Mouse (Mus musculus): ENCODE data around the gene Dmrta2. TPM values are rescaled to one million over a fixed set of nuclear protein-coding genes. Genes with fewer than 3 reads are reported as not detected.

Gene Dmrta2
- under 1 TPM in 1 of 2 experiments, not detected in 1; 0.10 TPM for total RNA-seq (2021)

DNA sequence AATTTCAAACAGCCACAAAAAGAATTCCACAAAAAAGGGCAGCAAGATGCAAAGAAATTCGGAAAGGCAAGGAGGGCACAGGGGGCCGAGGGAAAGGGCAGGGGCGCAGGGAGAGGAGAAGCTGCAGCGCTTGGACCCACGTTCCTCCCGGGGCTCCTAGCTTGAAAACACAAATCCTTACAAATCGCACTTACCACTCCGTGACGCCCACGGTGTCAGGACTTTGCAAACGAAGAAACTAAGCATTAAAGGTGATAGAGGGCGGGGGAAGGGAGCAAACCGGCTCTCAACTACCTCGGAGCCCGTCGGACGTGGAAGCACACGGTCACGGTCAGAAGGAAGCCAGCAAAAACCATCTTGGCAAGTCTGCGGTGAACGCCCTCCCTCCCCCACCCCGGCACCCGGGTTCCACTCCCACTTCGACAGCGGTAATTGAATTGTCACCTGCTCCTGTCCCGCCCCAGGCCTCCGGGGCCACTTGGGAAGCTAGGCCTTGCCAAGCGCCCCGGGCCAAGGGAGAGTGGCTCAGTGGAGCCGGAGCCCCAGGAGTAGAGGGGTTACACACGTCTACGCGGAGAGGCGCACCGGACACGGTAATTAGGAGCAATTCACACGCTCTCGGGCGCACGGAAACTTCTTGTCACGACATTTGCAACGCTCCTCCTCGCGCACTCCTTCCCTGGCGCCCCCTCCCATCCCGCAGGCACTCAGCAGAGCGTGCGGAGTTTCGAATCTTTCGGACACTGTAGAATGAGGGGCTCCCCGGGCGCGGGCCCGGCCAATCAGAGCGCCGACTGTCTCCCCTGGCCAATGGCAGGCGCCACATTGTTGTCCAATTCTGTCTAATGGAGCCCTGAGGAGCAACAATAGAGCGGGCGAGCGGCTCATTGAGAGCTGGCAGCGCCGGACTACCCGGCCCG lies at the start of gene Dmrta2:
TSS of gene Dmrta2 (plus strand) at position 906 of the 920 bp plus-strand sequence.
- DNase-seq (ENCODE audit: low spot score): no peak
- intact Hi-C loops (cut with DNase I): no loop called here

DNA sequence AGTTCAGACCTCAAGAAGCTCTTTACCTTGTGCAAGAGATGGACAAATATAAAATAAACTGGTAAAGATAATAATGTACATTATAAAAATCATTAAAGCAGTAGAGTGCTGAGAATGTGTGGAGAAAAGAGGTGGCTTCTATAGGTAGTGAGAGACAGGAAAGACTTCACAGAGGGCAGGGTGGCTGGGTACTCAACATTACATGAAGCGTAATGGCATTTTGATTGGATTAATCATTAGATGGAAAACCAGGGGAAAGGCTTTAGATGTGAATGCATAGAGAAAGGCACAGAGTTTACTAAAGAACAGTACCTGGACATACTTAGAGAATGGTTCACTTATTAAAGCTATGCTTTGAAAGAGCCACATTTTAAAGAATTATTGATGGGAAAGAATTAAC lies 48.8 kb upstream of the Dmrta2 start:
- intact Hi-C loops (cut with DNase I): no loop called here
- DNase-seq (ENCODE audit: low spot score): no peak

DNA sequence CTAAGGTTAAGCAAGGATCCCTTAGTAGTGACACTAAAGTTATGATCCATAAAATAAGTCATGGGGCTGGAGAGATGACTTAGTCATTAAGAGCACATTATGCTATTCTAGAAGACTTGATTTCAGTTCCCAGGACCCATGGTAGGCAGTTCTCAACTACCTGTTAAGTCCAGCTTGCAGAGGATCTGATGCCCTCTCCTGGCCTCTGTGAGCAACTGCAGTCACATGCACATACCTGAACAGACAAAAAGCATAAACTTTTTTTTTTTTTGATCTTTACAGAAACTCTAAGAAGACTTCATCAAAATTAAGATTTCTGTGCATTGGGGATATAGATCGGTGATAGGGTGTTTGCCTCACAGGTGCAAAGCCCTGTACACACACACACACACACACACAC lies 47.4 kb upstream of the Dmrta2 start:
- intact Hi-C loops (cut with DNase I): no loop called here
- DNase-seq (ENCODE audit: low spot score): no peak

DNA sequence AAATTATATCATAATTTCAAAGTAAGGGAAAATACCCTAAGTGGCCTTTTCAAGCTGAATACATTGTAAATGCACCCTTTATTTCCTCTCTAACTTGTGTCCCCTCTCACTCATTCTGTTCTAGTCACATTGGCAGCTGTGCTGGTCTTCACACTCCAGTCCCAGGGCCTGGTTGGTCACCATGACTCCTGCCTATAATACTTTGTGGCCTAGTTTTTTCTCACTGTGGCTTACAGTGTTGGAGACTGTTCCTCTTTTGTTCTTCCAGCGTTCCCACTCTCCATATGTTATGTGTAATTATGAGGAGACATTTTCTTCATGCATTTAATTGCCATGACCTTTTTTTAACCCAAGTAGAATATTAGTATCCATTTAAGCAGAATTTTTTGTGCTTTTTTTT lies 46.9 kb upstream of the Dmrta2 start:
- intact Hi-C loops (cut with DNase I): no loop called here
- DNase-seq (ENCODE audit: low spot score): no peak

DNA sequence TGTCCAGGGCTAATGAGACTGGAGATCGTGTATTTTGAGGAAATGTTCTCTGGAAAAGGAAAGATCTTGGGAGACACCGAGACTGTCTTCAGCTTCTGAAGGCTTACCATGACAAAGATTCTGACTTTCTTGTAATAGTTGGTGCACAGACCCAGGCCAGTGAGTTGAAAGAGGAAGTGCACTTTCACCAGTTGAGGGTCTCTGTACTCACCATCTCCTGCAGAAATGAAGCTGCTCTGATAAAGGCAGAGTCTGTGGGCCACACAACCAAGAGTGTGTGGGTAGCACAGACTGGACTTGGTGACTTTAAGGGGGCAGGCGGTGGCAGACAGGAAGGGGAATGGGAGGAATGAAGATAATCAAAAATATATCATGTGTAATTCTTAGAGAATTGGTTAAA lies 41.3 kb upstream of the Dmrta2 start:
- no peak for DNase-seq (ENCODE audit: low spot score)
- intact Hi-C loops (cut with DNase I): no loop called here

DNA sequence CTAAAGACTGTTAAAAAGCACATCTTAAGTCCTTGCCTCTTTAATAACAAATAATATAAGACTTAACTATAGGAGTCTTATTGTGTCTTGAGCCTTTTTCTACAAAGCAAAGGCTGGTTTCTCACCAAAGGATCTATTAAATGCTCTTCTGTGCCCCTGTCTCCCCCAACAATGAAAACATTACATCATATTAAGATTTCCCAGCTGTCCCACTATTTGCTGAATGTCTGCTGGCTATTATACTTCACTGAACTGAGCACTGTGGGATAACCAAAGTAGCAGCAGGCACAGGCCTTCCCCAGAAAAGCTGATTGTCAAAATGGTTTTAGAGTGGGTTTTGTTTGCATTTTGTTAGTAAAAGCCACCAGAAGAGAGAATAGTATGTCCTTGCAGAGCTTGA lies 38.6 kb upstream of the Dmrta2 start:
- intact Hi-C loops (cut with DNase I): no loop called here
- DNase-seq (ENCODE audit: low spot score): no peak

DNA sequence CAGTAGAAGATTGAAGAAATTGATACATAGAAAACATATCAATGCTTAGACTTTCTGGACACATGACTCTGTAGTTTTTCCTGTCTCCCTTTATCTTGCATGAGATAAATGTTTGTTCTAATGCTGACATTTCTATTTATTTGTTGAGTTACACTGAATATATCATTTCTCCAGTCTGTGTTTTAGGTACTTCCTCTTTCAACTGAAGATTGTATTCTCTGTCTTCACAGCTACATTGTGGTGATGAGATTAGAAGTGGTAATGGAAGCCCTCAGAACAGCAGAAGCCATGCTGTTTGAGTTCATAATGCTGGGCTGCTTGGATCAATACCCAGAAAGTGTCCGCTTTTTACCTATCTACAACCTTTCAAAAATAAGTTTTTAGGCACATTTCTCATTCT lies 32.3 kb upstream of the Dmrta2 start:
- DNase-seq (ENCODE audit: low spot score): no peak
- intact Hi-C loops (cut with DNase I): no loop called here

DNA sequence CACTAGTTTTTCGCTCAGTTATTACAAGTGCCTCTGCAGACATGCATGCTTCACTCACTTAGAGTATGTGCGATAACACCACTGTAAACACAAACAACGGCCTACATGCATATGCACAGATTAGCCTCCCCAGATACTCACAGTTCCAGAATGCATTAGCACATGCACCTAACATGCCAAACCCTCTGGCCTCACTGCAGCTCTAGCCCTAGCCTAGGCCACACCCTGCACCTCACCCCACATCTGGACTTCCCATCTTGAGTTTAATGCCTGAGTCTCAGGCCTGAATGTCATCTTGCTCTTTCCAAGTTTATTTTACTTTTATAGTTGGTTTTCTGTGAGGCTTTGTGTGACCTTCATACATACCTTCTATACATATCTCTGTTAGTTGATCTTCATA lies 28.5 kb upstream of the Dmrta2 start:
- intact Hi-C loops (cut with DNase I): no loop called here
- no peak for DNase-seq (ENCODE audit: low spot score)

DNA sequence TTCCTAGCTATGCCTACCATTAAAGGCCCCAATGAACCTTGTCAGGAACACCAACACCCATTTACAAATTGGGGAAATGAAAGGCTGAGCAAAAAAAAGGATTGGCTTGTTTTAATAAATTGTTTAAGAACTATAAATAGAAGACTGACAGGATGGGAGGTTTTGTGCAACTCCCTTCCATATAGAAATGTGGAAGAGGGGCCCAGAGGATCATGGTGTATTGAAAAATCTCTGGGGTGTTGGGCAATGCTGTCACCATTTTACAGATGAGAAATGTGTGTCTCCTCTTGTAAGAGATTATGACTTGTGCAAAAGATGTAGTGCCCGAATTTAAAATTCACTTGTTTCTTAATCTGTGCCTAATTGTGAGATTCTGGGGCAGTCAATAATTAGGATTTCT lies 24.3 kb upstream of the Dmrta2 start:
- intact Hi-C loops (cut with DNase I): no loop called here
- no peak for DNase-seq (ENCODE audit: low spot score)

DNA sequence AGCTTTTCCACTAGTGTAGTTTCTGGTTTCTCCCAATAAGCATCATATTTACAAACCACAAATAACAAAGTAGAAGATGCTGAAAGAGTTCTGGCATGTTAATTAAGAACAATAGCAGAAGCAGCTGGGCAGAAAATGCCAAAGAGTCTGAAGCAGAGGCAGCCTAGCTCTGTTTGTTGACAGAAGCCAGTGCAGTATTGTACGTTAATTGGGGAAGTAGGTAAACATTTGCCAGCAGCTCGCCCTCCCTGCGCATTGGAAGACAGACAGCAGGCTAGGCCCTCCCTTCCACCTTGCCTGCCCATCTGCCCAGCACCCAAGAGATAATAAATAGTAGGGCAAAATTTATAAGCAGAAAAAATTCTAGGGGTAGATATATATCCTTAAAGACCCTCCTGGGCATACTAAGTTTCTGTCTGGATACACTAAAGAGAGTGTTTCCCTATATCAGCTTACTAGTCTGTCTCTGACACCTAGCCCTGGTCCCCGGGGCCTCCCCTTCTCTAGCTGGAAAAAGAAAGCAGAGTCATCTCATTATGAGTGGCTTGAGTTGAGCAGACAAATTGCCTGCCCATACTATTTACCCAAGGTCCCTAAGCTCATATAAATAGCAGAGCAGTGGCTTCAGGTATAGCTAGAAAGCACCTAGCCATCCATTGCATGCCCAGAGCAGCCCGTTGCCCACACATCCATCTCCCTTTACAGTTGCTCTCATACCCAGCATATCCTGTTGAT lies 17.5 kb upstream of the Dmrta2 start:
- intact Hi-C loops (cut with DNase I): no loop called here
- DNase-seq (ENCODE audit: low spot score): no peak

DNA sequence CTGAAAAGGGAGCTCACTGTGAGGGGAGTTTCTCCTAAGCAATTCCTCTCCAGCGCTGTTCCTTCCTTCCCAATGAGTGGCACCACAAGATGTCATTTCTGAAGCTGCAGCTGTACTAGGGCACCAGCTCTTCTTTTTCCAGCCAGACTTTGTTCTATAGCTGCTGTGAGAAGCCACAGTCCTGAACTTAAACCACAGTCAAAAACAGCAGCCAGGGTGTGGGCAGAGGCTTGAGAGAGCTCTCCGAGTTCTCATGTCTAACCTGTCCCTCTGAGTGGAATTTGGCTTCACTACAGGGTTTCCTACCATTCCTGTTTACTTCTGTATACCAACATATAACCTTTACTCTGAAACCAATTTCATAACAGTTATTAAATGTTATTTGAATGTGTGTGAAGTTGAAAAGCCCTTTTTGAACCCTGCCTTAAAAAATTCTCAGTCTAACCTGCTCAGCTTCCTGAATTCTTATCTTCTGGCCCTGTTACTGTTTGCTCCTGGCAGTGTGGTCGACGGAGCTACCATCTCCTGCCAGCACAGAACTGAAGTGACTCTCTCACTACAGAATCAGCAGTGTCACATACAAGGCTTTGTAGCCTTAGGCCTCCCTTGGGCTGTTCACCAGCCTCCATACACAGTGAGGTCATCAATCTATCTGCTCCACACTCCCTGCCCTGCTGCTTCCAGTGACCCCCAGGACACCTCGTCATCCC lies 14.1 kb upstream of the Dmrta2 start:
- intact Hi-C loops (cut with DNase I): no loop called here
- no peak for DNase-seq (ENCODE audit: low spot score)

DNA sequence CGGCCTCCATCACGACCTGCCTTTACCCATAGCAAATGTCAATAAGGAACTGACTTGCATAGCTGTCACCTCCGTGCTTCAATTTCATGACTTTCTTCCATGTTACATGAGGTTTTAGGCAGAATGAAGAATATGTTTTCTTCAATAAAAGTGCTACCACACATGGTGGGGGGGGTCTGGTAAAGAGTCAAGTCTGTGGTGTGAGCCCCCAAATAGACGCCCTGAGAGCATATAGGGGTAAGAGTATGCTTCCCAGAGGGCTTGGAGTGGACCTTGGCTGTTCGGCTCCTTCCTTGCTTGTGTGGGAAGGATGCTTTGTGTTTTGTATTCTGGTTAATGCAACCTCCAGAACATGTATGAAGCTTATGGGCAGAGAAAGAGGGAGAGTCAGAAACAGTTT lies 8.3 kb upstream of the Dmrta2 start:
- intact Hi-C loops (cut with DNase I): no loop called here
- no peak for DNase-seq (ENCODE audit: low spot score)

DNA sequence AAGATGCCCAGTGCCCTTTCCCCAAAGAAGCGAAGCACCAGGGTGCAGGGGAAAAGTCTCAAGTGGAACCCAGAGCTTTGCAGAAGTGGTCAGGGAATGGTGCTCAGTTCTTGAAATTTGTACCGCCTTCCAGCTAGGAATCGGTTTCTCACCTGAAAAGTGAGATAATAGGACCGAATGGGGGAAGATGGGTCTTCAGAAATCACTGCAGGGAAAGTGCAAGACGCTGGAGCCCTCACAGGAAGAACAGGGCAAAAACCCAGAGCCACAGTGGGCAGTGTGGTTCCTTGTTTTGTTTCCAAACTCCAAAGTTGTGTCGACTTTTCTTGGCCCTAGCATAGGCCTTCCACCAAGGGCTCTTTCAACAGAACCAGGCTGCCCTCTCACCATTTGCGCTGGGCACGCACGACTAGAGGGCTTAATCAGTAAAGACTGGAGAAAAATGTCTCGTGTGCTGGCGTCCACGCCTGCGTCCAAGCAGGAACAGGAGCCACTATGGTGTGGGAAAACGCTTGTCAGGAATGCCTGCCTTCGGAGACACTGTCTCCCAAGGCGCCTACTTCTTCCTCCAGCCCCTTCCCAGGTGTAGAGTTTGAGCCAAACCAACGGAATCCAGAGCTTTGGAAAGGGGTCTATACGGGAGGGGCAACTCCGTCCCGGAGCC lies 3.7 kb upstream of the Dmrta2 start:
- intact Hi-C loops (cut with DNase I): no loop called here
- DNase-seq (ENCODE audit: low spot score): no peak

DNA sequence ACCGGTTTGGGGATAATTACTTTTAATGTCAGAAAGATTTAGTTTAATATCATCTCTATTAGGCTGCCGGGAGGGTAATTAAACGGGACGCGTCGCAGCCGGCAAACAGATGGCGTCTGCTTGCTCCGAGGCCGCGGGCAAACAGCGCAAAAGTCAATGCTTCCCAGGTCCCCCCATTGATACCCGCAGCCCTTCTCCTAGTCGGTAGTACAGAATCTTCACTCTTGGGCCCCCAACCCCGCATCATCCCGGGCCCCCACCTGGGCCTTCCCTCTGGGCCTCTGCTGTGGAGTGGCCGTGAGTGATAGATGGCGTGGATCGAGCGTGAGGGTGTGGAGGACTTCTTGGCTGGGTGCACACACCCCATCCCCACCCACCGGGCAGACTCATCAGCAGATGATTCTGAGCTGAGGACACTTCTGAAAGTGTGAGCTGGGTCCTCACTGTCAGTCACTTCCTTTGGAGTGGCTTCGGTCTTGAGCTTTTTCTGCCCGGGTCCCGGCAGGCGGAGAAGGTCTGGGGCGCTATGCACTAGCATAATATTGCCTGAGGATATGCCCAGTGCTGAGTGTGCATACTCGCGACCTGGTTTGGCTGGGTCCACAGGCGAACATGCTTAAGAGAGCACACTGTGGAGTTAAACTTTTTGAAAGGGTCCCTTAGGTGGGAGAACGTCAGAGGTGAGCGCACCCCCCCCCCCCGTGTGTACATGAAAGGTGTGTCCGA lies 3.0 kb upstream of the Dmrta2 start:
- intact Hi-C loops (cut with DNase I): no loop called here
- no peak for DNase-seq (ENCODE audit: low spot score)

DNA sequence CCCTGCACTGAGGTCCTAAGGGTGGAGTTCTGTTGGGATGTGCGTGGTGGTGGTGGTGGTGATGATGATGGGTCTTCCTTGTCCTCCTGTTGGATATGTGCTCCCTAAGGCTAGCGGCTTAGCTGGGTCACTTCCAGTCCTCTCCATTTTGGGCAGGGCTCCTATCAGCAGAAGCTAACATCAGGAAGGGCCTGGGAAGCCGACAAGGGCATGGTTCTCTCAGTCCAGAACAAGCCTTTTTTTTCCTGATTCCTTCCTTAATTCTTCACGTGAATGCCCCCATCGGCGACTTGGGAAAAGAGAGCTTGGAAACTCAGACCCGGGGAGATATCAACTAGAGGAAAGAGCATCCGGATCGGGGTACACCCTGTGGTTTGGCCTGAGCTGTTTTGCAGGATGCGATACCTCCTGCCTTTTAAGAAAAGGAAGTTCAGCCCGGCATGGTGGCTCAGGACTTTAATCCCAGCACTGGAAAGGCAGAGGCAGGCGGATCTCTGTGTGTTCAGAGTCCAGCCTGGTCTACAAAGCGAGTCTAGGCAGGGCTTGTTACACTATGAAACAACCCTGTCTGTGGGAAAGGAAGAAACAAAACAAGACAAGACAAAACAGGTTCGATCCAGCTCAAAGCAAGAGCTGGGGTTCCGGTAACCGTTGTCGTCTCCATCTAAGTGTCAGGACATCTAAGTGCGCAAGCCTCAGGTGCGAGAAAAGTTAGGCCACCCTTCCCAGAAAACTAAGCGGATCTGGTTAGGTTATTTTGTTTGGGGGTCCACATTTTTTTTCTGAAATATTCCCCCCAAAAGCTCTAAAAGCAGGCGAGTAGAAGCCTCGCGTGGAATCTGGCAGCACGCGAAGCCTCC lies 2.2 kb upstream of the Dmrta2 start:
- intact Hi-C loops (cut with DNase I): no loop called here
- DNase-seq (ENCODE audit: low spot score): no peak

DNA sequence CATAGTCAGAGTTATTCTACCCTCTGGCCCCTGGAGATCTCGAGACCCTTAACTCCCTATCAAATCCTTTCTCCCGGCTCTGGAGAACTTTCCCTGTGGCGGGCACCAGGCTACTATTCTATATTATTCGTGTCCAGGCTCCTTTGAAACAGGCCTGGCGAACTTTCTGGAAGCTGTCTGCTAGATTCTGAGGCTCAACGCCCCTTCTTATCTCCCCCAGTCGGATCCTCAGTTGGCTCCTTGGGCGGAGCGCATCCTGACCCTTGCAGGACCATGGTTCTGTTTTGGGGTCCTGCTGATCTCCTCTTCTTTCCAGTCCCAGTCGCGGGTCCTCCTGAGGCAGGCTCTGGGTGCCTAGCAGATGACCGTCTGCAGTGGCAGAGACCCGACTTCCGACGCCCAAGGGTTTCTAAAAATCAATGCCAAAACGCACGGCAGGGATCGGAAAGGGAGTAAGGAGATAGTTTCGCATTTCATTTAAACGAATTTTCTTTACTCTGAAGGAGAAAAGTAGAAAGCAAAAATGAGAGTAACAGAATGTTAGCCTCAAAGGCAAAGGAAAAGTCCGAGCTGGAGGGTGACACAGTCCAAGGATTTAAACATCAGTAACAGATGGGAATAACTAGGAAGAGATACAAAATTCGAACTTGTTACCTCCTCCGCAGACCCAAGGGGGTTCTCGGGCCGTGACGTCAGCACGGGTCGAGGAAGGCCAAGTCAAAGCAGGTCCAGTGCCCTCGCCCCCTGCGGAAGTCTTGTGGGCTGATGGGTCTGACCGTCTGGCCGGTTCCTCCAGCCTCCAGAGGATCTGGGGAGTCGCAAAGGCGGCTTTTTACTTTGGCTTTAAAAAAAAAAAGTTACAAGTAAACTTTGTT lies 1.3 kb upstream of the Dmrta2 start:
- no peak for DNase-seq (ENCODE audit: low spot score)
- intact Hi-C loops (cut with DNase I): no loop called here

DNA sequence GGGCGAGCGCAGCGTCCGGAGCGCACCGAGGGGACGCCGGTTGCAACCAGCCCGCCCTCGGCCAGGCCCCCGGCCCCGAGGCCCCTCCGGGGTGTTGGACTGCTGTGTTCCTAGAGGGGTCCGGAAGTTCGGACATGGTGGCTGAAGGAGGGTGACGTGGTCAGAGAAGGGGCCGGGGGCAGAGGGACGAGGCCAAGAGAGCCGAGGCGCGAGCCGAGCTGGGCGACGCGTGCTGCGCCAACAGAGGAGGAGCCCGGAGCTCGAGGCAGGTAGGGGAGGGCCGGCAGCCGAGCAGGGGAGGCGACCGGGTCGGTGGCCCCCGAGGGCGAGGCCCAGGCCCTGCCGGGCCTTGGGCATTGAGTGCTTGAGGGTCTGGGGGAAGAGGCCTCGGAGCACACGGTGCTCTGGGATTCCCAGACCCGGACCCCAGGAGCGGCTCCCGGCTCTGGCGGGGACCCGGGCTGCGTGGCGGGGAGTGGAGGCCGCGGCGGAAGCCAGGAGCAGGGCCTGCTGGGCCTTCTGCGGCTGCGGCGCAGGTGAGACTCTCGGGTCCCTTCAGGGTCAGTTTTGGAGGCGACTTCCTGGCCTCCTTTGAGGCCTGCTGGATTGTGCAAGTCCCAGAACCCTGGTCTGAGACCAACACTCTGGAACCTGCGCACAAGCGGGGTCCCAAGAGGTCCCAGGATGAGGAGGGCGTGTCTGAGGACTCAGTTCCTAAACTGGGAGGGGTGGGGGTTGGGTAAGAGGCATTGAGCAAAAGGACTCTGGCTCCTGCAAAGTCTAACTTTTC lies 410 bp downstream of the Dmrta2 start:
- intact Hi-C loops (cut with DNase I): no loop called here

More for the DNA sequence above, 410 bp downstream of the Dmrta2 start:
- no peak for DNase-seq (ENCODE audit: low spot score)

All from heart, postnatal 25 days (tissue).